Mouse (Mus musculus): Measurements from ENCODE around the gene Gsto2.

Gsto2 gene

GRCm38 (mm10) chr19:47929043-47929442 lies 63.7 kb downstream of the Gsto2 start:
- DNase-seq = no peak

DNA sequence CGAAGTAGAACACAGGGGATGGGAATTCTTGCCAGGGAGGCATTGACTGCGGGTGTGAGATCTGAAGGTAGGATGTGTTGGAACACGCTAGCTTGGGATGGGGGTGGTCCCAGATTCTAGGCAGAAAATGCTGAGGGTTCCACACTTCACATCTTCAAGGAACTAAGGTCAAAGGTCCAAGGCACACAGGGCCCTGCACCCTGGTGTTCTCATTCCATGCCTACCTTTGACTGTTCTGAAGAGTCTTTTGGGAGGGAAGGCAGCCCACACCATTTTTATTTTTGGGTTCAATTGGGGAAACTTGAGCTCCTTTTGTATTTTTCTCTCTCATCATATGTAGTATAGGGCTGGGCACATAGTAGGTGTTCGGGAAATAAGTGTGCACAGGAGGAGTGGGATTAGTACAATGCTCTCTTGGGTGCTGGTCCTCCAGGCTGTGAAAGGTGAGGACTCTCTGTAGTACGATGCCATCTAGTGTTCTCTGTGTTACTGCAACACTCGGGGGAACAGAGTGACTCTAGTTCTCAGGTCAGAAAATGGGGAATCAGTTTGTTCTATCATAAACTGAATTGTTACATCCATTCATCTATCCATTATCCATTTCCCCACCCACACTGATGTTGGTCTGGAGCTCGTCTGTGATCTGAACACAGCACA lies 66.8 kb downstream of the Gsto2 start:
- peak; percentile 43 to 52 for DNase-seq

DNA sequence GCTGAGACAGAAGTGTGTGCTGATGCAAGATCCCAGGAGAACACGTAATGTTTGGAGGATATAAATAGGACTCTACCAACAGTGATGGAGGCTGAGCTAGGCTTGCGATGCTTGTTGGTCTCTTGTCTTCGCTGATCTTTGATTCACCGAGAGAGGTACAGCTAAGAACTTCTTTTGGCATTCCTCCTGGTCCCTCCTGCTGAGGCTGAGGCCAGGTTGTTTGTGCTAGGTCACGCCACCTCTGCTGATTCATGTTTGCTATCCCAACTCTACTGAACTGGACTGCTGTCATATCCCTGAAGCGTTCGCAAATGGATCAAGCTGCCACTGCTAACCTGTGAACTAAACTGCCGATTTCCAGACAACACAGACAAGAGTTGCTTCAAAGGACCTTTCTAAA lies 68.8 kb downstream of the Gsto2 start:
- DNase-seq = no peak

- no peak for DNase-seq
Observed at GRCm38 (mm10) chr19:47934636-47935238, 69.4 kb downstream of the Gsto2 start.

DNA sequence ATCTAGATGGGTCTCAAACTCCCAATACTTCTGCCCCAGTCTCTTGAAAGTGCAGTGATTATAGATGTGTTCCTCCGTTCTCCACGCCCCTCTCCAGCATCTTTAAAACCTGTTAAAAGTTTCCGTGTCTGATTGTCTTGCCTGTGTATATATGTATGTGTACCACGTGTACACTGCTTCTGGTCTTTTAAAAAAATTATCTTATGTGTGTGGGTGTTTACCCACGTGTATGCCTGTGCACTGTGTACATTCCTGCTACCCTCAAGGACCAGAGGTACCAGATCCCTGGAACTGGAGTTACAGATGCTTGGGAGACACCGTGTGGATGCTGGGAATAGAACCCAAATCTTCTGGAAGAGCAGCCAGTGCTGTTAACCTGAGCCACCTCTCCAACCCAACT lies 70.2 kb downstream of the Gsto2 start:
- DNase-seq = no peak

Measured in cerebellum, postnatal 14 days (tissue).